In genomic region chr9:64792379-64793274, GRCm38 (mm10) we compare ENCODE assay signal across 13 mouse cellular contexts. TPM values are rescaled to one million over a fixed set of nuclear protein-coding genes. Genes with fewer than 3 reads are reported as not detected.
DNase-seq lines count a peak whose midpoint lies in the region; ATAC-seq and TF ChIP-seq lines count a peak whose summit lies in the region.
"Had no signal": no experiment of that assay in that cellular context is flagged by ENCODE, and none has a peak within 500 bp of the region (broad histone marks: within the 10 kb centered on the region; RNA-seq: fewer than 3 reads in every experiment).

No protein-coding gene starts in this region.

- H3K9ac ChIP-seq in stomach, embryonic 15.5 days, result no peak overlapping the region
- H3K9ac ChIP-seq in stomach, postnatal 0 days (ENCODE audit: low read length), result no peak overlapping the region
- peak overlapping the region; percentile 58 for H3K9ac ChIP-seq in liver, embryonic 12.5 days

- no peaks in the 10 kb centered on the region for H3K27me3 ChIP-seq in stomach, embryonic 15.5 days (replicated peaks)
- no peaks in the 10 kb centered on the region for H3K27me3 ChIP-seq in stomach, postnatal 0 days (ENCODE audit: control insufficient read depth, insufficient read depth, low read length)
- H3K27me3 ChIP-seq in liver, embryonic 12.5 days (replicated peaks), result no peaks in the 10 kb centered on the region

- 52% methylated on average over 10 of the region's 10 CpGs for WGBS in stomach, embryonic 15.5 days
- WGBS in stomach, postnatal 0 days, result 51% methylated on average over 10 of the region's 10 CpGs
- WGBS in liver, embryonic 12.5 days (ENCODE audit: insufficient replicate concordance), result 22% methylated on average over 10 of the region's 10 CpGs

- no peaks in the 10 kb centered on the region for H3K4me1 ChIP-seq in stomach, embryonic 15.5 days
- no peaks in the 10 kb centered on the region for H3K4me1 ChIP-seq in stomach, postnatal 0 days (replicated peaks; ENCODE audit: control insufficient read depth, insufficient read depth)
- H3K4me1 ChIP-seq in liver, embryonic 12.5 days, result peaks cover 79% of the 10 kb centered on the region
- H3K4me1 ChIP-seq: midbrain, embryonic 10.5 days had no signal

- no peak for DNase-seq in gastrocnemius, adult 2 months
- DNase-seq in gastrocnemius, postnatal 4 days (ENCODE audit: low spot score in 2 of 2), result no peak
- no peak for DNase-seq in stomach, postnatal 0 days (ENCODE audit: low spot score)
- DNase-seq in spleen, postnatal 4 days (ENCODE audit: low spot score in 2 of 2), result peak; percentile 67 to 71
- no peak for DNase-seq in adrenal gland, adult 18-20 months (ENCODE audit: low spot score in 2 of 2)
- no peak for DNase-seq in urinary bladder, postnatal 4 days (ENCODE audit: low spot score in 2 of 2)
- DNase-seq: adrenal gland, postnatal 14 days; cerebellum, adult 8-10 months; gastrocnemius, postnatal 25 days had no signal

- intact Hi-C loops in gastrocnemius, adult 2 months (cut with DNase I), result no loop called here

- no peaks in the 10 kb centered on the region for H3K9me3 ChIP-seq in stomach, embryonic 15.5 days
- H3K9me3 ChIP-seq in stomach, postnatal 0 days (ENCODE audit: control insufficient read depth, low read length), result no peaks in the 10 kb centered on the region
- no peaks in the 10 kb centered on the region for H3K9me3 ChIP-seq in liver, embryonic 12.5 days (replicated peaks)
- H3K9me3 ChIP-seq: midbrain, embryonic 10.5 days had no signal

- H3K4me2 ChIP-seq in stomach, embryonic 15.5 days, result no peak overlapping the region
- no peak overlapping the region for H3K4me2 ChIP-seq in stomach, postnatal 0 days (replicated peaks; ENCODE audit: low read depth)
- H3K4me2 ChIP-seq in liver, embryonic 12.5 days, result peak overlapping the region; percentile 54

- no peak for TF ChIP-seq CTCF in gastrocnemius, adult 2 months (IDR thresholded peaks at IDR 0.05)
- TF ChIP-seq CTCF in stomach, postnatal 0 days (IDR thresholded peaks at IDR 0.05; ENCODE audit: low read depth), result no peak

- TF ChIP-seq EP300 in stomach, postnatal 0 days (optimal IDR thresholded peaks at IDR 0.05), result no peak

- peak; percentile 95 for ATAC-seq in stomach, embryonic 15.5 days (ENCODE audit: insufficient read depth, low FRiP score, low read depth)
- ATAC-seq in stomach, postnatal 0 days (ENCODE audit: low FRiP score, low TSS enrichment), result no peak
- ATAC-seq in liver, embryonic 12.5 days, result peak; percentile 92

- H3K27ac ChIP-seq in gastrocnemius, adult 2 months, result peak overlapping the region; percentile 13
- H3K27ac ChIP-seq in stomach, embryonic 15.5 days, result no peak overlapping the region
- H3K27ac ChIP-seq in stomach, postnatal 0 days (replicated peaks), result no peak overlapping the region
- peak overlapping the region; percentile 97 for H3K27ac ChIP-seq in liver, embryonic 12.5 days
- H3K27ac ChIP-seq: kidney, postnatal 0 days; midbrain, embryonic 10.5 days had no signal

- no peak overlapping the region for H3K4me3 ChIP-seq in gastrocnemius, adult 2 months
- no peak overlapping the region for H3K4me3 ChIP-seq in stomach, embryonic 15.5 days (replicated peaks)
- H3K4me3 ChIP-seq in stomach, postnatal 0 days (ENCODE audit: low read depth, low read length), result no peak overlapping the region
- no peak overlapping the region for H3K4me3 ChIP-seq in liver, embryonic 12.5 days
- H3K4me3 ChIP-seq: midbrain, embryonic 10.5 days had no signal

- H3K36me3 ChIP-seq in stomach, embryonic 15.5 days, result no peaks in the 10 kb centered on the region
- no peaks in the 10 kb centered on the region for H3K36me3 ChIP-seq in stomach, postnatal 0 days (ENCODE audit: control insufficient read depth, insufficient read depth, low read length)
- no peaks in the 10 kb centered on the region for H3K36me3 ChIP-seq in liver, embryonic 12.5 days
- H3K36me3 ChIP-seq: midbrain, embryonic 10.5 days had no signal

RNA-seq across cellular contexts. Expression of gene Dennd4a, which starts 18.5 kb away (rescaled TPM):
- total RNA-seq in gastrocnemius, adult 2 months (2021), result 1 to 10 TPM; 2.7 to 3.8 TPM
- 10 to 100 TPM; 10.9 to 13.1 TPM for total RNA-seq in gastrocnemius, postnatal 4 days (2021)
- polyA plus RNA-seq in stomach, embryonic 15.5 days (2015; fragmentation: Nextera tagmentation; extraction: Ambion mirVana), result 8.0 and 9.5 TPM in 2 replicates
- 2.9 and 4.0 TPM in 2 replicates for polyA plus RNA-seq in stomach, postnatal 0 days (2015; fragmentation: Nextera tagmentation; extraction: Ambion mirVana)
- 32.6 and 32.7 TPM in 2 replicates for polyA plus RNA-seq in liver, embryonic 12.5 days (2016; fragmentation: Nextera tagmentation; extraction: Ambion mirVana)
- 10 to 100 TPM; 15.9 to 18.9 TPM for total RNA-seq in adrenal gland, adult 18-20 months (2021)

RNA-seq across cellular contexts. Expression of gene Rab11a, which starts 55.1 kb away (rescaled TPM):
- total RNA-seq in gastrocnemius, adult 2 months (2021), result 10 to 100 TPM; 87.7 to 96.7 TPM
- total RNA-seq in gastrocnemius, postnatal 4 days (2021), result 100 to 1,000 TPM; 145 to 155 TPM
- polyA plus RNA-seq in stomach, embryonic 15.5 days (2015; fragmentation: Nextera tagmentation; extraction: Ambion mirVana), result 414 and 441 TPM in 2 replicates
- polyA plus RNA-seq in stomach, postnatal 0 days (2015; fragmentation: Nextera tagmentation; extraction: Ambion mirVana), result 1,191 and 1,262 TPM in 2 replicates
- polyA plus RNA-seq in liver, embryonic 12.5 days (2016; fragmentation: Nextera tagmentation; extraction: Ambion mirVana), result 240 and 248 TPM in 2 replicates
- total RNA-seq in adrenal gland, adult 18-20 months (2021), result 100 to 1,000 TPM; 218 to 290 TPM

Comparison
In these comparisons a context has a peak if more than half of its experiments do, and no peak if none do; other contexts are left out.
1. DNase-seq: peak in spleen, postnatal 4 days (2 of 2); none in gastrocnemius, adult 2 months (single experiment), gastrocnemius, postnatal 4 days (0 of 2), stomach, postnatal 0 days (single experiment), adrenal gland, adult 18-20 months (0 of 2) and urinary bladder, postnatal 4 days (0 of 2).
2. H3K27ac ChIP-seq: peak in gastrocnemius, adult 2 months (single experiment) and liver, embryonic 12.5 days (single experiment); none in stomach, embryonic 15.5 days (single experiment) and stomach, postnatal 0 days (single experiment).